Mouse (Mus musculus): ENCODE data around the gene Ndufc2.

GRCm38 (mm10) chr7:97383496-97384132 is 16.2 kb upstream of the Ndufc2 start:
- no peak for TF ChIP-seq POLR2A (IDR thresholded peaks at IDR 0.05; ENCODE audit: insufficient read depth, low read depth, low read length)
- TF ChIP-seq EP300 (IDR thresholded peaks at IDR 0.05; ENCODE audit: insufficient read depth, low read depth, low read length): no peak
- TF ChIP-seq CTCF (IDR thresholded peaks at IDR 0.05): no peak

Measured in heart, adult 2 months (tissue).